Mouse (Mus musculus) myocyte (in vitro differentiated cells): ENCODE results near the gene Prkcq.

ENCODE experiments used
- CEBPB ChIP-seq: IDR thresholded peaks from 2 replicates; pipeline ENCODE4 v1.6.1; 2011; ENCODE audit warnings: mild to moderate bottlenecking, moderate library complexity; ENCODE audit not compliant: poor library complexity, insufficient read depth, severe bottlenecking
- E2F4 ChIP-seq: IDR thresholded peaks from one replicate; pipeline ENCODE4 v1.6.1; 2011; ENCODE audit warnings: mild to moderate bottlenecking, control low read depth, moderate library complexity; ENCODE audit not compliant: insufficient read depth
- MAX ChIP-seq: IDR thresholded peaks from one replicate; pipeline ENCODE4 v1.6.1; 2011; ENCODE audit warnings: low read depth, mild to moderate bottlenecking, control low read depth
- MYOG ChIP-seq, 3 experiments: IDR thresholded peaks; one replicate each; pipeline ENCODE4 v1.6.1; 2011; ENCODE audit warnings: control low read depth in 2 of 3, low read depth in 2 of 3, mild to moderate bottlenecking in 2 of 3; ENCODE audit not compliant: insufficient read length in 2 of 3, control insufficient read depth in 1 of 3, insufficient read depth in 1 of 3
- POLR2A ChIP-seq: IDR thresholded peaks from one replicate; pipeline ENCODE4 v1.6.1; 2011; ENCODE audit warnings: low read depth, mild to moderate bottlenecking, control low read depth, moderate library complexity; ENCODE audit not compliant: insufficient read length
- POLR2AphosphoS2 ChIP-seq: IDR thresholded peaks from one replicate; pipeline ENCODE4 v1.6.1; 2011; ENCODE audit warnings: low read depth, control low read depth; ENCODE audit not compliant: insufficient read length
- TCF12 ChIP-seq: IDR thresholded peaks from one replicate; pipeline ENCODE4 v1.6.1; 2011; ENCODE audit warnings: mild to moderate bottlenecking, control low read depth; ENCODE audit not compliant: poor library complexity, insufficient read depth, severe bottlenecking
- USF1 ChIP-seq: IDR thresholded peaks from one replicate; pipeline ENCODE4 v1.6.1; 2011; ENCODE audit warnings: low read depth, mild to moderate bottlenecking, control low read depth, moderate library complexity

DNA sequence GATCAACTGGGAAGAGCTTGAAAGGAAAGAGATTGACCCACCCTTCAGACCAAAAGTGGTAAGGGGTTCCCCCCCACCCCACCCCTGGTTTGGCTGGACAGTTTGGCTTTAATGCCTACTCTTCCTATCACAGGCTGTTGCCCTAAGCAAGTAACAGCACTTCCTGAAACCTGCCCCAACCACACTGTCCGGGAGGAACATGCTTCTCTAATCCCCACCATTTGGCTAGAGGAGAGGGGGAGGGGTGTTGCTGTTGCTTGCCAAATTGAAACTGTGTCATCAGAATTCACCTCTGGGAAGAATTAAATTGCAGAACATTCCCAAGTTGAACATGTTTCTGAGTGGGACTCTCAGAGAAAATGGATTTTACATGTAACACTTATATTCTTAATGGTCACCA, 127.5 kb downstream of the Prkcq start:
- no peak for TF ChIP-seq POLR2A
- TF ChIP-seq POLR2AphosphoS2: no peak
- TF ChIP-seq MYOG (IDR thresholded peaks at IDR 0.05; ENCODE audit: control insufficient read depth in 1 of 3, insufficient read depth in 1 of 3, insufficient read length in 2 of 3, low read depth in 2 of 3): no peak
- no peak for TF ChIP-seq TCF12
- no peak for TF ChIP-seq E2F4
- no peak for TF ChIP-seq MAX
- no peak for TF ChIP-seq USF1
- TF ChIP-seq CEBPB: no peak
